Mouse (Mus musculus) midbrain, postnatal 0 days (tissue): ENCODE results near the gene Zbtb16. TPM values are rescaled to one million over a fixed set of nuclear protein-coding genes. Genes with fewer than 3 reads are reported as not detected.
A peak's percentile ranks its signal among the peaks of the same experiment; 100 is the strongest.

Experiments
- ATAC-seq: fragments of 200-750 bp; cut with Nextera tagmentation; 2 replicates; pipeline ENCODE4 v1.8.0; 2017; ENCODE audit warnings: moderate number of reproducible peaks, mild to moderate bottlenecking, moderate TSS enrichment, moderate library complexity; ENCODE audit not compliant: low FRiP score
- DNase-seq: peaks from one replicate; pipeline ENCODE4 v3.0.0-alpha.2; 2015; ENCODE audit warnings: low spot score
- H3K27ac ChIP-seq: fragments of 300-500 bp; sonication (generic); 2 replicates; pipeline ENCODE4 v1.5.1; 2014; ENCODE audit warnings: low read depth, mild to moderate bottlenecking, low read length, mixed read lengths
- H3K27me3 ChIP-seq: fragments of 300-500 bp; sonication (generic); 2 replicates; pipeline ENCODE4 v1.6.1; 2014; ENCODE audit warnings: low read length, control low read depth, mixed read lengths; ENCODE audit not compliant: insufficient read depth
- H3K36me3 ChIP-seq: fragments of 300-500 bp; sonication (generic); 2 replicates; pipeline ENCODE4 v1.6.1; 2014; ENCODE audit warnings: low read length, control low read depth, mixed read lengths; ENCODE audit not compliant: insufficient read depth
- H3K4me1 ChIP-seq: fragments of 300-500 bp; sonication (generic); 2 replicates; pipeline ENCODE4 v1.6.1; 2014; ENCODE audit warnings: mild to moderate bottlenecking, control low read depth, antibody characterized with exemption, low read length, mixed read lengths; ENCODE audit not compliant: insufficient read depth
- H3K4me2 ChIP-seq: fragments of 300-500 bp; sonication (generic); 2 replicates; pipeline ENCODE4 v1.6.1; 2014; ENCODE audit warnings: low read depth, mild to moderate bottlenecking, low read length, mixed read lengths; ENCODE audit not compliant: poor library complexity, severe bottlenecking
- H3K4me3 ChIP-seq: fragments of 300-500 bp; sonication (generic); 2 replicates; pipeline ENCODE4 v1.5.1; 2014; ENCODE audit warnings: low read depth, mild to moderate bottlenecking, low read length, moderate library complexity
- H3K9ac ChIP-seq: fragments of 300-500 bp; sonication (generic); replicated peaks from 2 replicates; pipeline ENCODE4 v1.6.1; 2014; ENCODE audit warnings: mild to moderate bottlenecking, low read length, moderate library complexity, mixed read lengths; ENCODE audit not compliant: poor library complexity, severe bottlenecking
- H3K9me3 ChIP-seq: fragments of 300-500 bp; sonication (generic); 2 replicates; pipeline ENCODE4 v1.6.1; 2016; ENCODE audit warnings: low read length, control low read depth
- CTCF ChIP-seq: IDR thresholded peaks from 2 replicates; pipeline ENCODE4 v1.5.1; 2016; ENCODE audit warnings: antibody characterized with exemption, mild to moderate bottlenecking
- WGBS: fragments of 180-500 bp; shearing (Covaris S2); extraction: QIAGEN DNeasy Blood & Tissue Kit; methylation state at CpG from one replicate; pipeline ENCODE4 v1.1.7; 2014; 5-methylcytosine and 5-hydroxymethylcytosine counted together
- polyA plus RNA-seq: library from polyadenylated mRNA; unstranded; fragments of >200 nt; fragmentation: Nextera tagmentation; extraction: Ambion mirVana; gene quantifications from 2 replicates; pipeline ENCODE4 v1.2.1, GENCODE M21; 2015
- total RNA-seq: library from RNA; depleted of rRNA; stranded (reverse); fragments of >200 nt; gene quantifications from 2 replicates; pipeline ENCODE4 v1.2.3, GENCODE M21; 2014

Gene Zbtb16
- total and polyA plus RNA-seq, 2 experiments from 2014 or later: 6.1 to 8.3 TPM

GRCm38 (mm10) chr9:48814881-48815495, 21.0 kb downstream of the Zbtb16 start:
- ATAC-seq: no peak
- H3K27me3 ChIP-seq: no peaks in the 10 kb centered on the region
- no peaks in the 10 kb centered on the region for H3K36me3 ChIP-seq
- no peak overlapping the region for H3K4me2 ChIP-seq
- no peak for DNase-seq
- no peak overlapping the region for H3K4me3 ChIP-seq
- no peak overlapping the region for H3K27ac ChIP-seq
- no peak for TF ChIP-seq CTCF
- H3K9me3 ChIP-seq: no peaks in the 10 kb centered on the region
- no peaks in the 10 kb centered on the region for H3K4me1 ChIP-seq
- H3K9ac ChIP-seq: no peak overlapping the region
- 89% methylated on average over 12 of the region's 12 CpGs for WGBS

- no peaks in the 10 kb centered on the region for H3K4me1 ChIP-seq
- ATAC-seq (no peak), DNase-seq (peak; percentile 20)
- H3K9ac ChIP-seq: no peak overlapping the region
- peak; percentile 42 for TF ChIP-seq CTCF
- WGBS: 58% methylated on average over 19 of the region's 19 CpGs
- no peaks in the 10 kb centered on the region for H3K36me3 ChIP-seq
- no peak overlapping the region for H3K27ac ChIP-seq
- H3K27me3 ChIP-seq: no peaks in the 10 kb centered on the region
- H3K9me3 ChIP-seq: no peaks in the 10 kb centered on the region
- H3K4me3 ChIP-seq: no peak overlapping the region
- no peak overlapping the region for H3K4me2 ChIP-seq
Measured at GRCm38 (mm10) chr9:48813960-48814880, 21.8 kb downstream of the Zbtb16 start.

GRCm38 (mm10) chr9:48812352-48812751, 23.7 kb downstream of the Zbtb16 start:
- Histone ChIP-seq H3K36me3 (no peaks in the 10 kb centered on the region), H3K4me1 (no peaks in the 10 kb centered on the region), H3K4me3 (no peak overlapping the region), H3K9me3 (no peaks in the 10 kb centered on the region), H3K4me2 (no peak overlapping the region), H3K27me3 (no peaks in the 10 kb centered on the region), H3K27ac (no peak overlapping the region), H3K9ac (no peak overlapping the region)
- WGBS: 96% methylated on average over 6 of the region's 6 CpGs
- no peak for DNase-seq
- ATAC-seq: no peak
- TF ChIP-seq CTCF: no peak

- DNase-seq (no peak), ATAC-seq (no peak)
- no peaks in the 10 kb centered on the region for H3K27me3 ChIP-seq
- H3K27ac ChIP-seq: no peak overlapping the region
- H3K4me3 ChIP-seq: no peak overlapping the region
- TF ChIP-seq CTCF: no peak
- H3K9me3 ChIP-seq: no peaks in the 10 kb centered on the region
- no peak overlapping the region for H3K4me2 ChIP-seq
- H3K4me1 ChIP-seq: no peaks in the 10 kb centered on the region
- 76% methylated on average over 6 of the region's 6 CpGs for WGBS
- H3K36me3 ChIP-seq: no peaks in the 10 kb centered on the region
- H3K9ac ChIP-seq: no peak overlapping the region
Measured at GRCm38 (mm10) chr9:48806591-48806990, 29.4 kb downstream of the Zbtb16 start.

- WGBS: 87% methylated on average over 8 of the region's 8 CpGs
- no peaks in the 10 kb centered on the region for H3K36me3 ChIP-seq
Measured at GRCm38 (mm10) chr9:48805850-48806249, 30.2 kb downstream of the Zbtb16 start.

GRCm38 (mm10) chr9:48804509-48804908, 31.5 kb downstream of the Zbtb16 start:
- ATAC-seq: no peak
- 81% methylated on average over 6 of the region's 6 CpGs for WGBS

More at GRCm38 (mm10) chr9:48805850-48806249, 30.2 kb downstream of the Zbtb16 start:
- no peak for DNase-seq
- Histone ChIP-seq H3K27ac (no peak overlapping the region), H3K4me2 (no peak overlapping the region), H3K27me3 (no peaks in the 10 kb centered on the region), H3K9me3 (no peaks in the 10 kb centered on the region), H3K9ac (no peak overlapping the region), H3K4me1 (no peaks in the 10 kb centered on the region), H3K4me3 (no peak overlapping the region)
- ATAC-seq: no peak
- no peak for TF ChIP-seq CTCF

More at GRCm38 (mm10) chr9:48804509-48804908, 31.5 kb downstream of the Zbtb16 start:
- Histone ChIP-seq H3K9ac (no peak overlapping the region), H3K4me3 (no peak overlapping the region), H3K9me3 (no peaks in the 10 kb centered on the region), H3K4me1 (no peaks in the 10 kb centered on the region), H3K4me2 (no peak overlapping the region), H3K27me3 (no peaks in the 10 kb centered on the region), H3K27ac (no peak overlapping the region), H3K36me3 (no peaks in the 10 kb centered on the region)
- no peak for DNase-seq
- no peak for TF ChIP-seq CTCF
